Mouse (Mus musculus) kidney, embryonic 16.5 days (tissue): Measurements from ENCODE around the gene Msi2. TPM values are rescaled to one million over a fixed set of nuclear protein-coding genes. Genes with fewer than 3 reads are reported as not detected.
A peak's percentile ranks its signal among the peaks of the same experiment; 100 is the strongest.

Experiments
- ATAC-seq: fragments of 200-750 bp; cut with Nextera tagmentation; 2 replicates; pipeline ENCODE4 v1.8.0; 2017; ENCODE audit warnings: moderate TSS enrichment; ENCODE audit not compliant: low FRiP score, low TSS enrichment
- H3K27ac ChIP-seq: fragments of 300-500 bp; sonication (generic); 2 replicates; pipeline ENCODE4 v1.5.1; 2014; ENCODE audit warnings: low read length
- H3K27me3 ChIP-seq: fragments of 300-500 bp; sonication (generic); 2 replicates; pipeline ENCODE4 v1.6.1; 2014; ENCODE audit warnings: low read length, control low read depth, mixed read lengths; ENCODE audit not compliant: insufficient read depth
- H3K36me3 ChIP-seq: fragments of 300-500 bp; sonication (generic); 2 replicates; pipeline ENCODE4 v1.6.1; 2014; ENCODE audit warnings: low read length, control low read depth, mixed read lengths; ENCODE audit not compliant: insufficient read depth
- H3K4me1 ChIP-seq: fragments of 300-500 bp; sonication (generic); 2 replicates; pipeline ENCODE4 v1.6.1; 2014; ENCODE audit warnings: low read length, control low read depth, mixed read lengths; ENCODE audit not compliant: insufficient read depth
- H3K4me2 ChIP-seq: fragments of 300-500 bp; sonication (generic); replicated peaks from 2 replicates; pipeline ENCODE4 v1.6.1; 2014; ENCODE audit warnings: low read depth, low read length
- H3K4me3 ChIP-seq: fragments of 300-500 bp; sonication (generic); 2 replicates; pipeline ENCODE4 v1.5.1; 2014; ENCODE audit warnings: mild to moderate bottlenecking, low read length
- H3K9ac ChIP-seq: fragments of 300-500 bp; sonication (generic); replicated peaks from 2 replicates; pipeline ENCODE4 v1.6.1; 2014; ENCODE audit warnings: low read length
- H3K9me3 ChIP-seq: fragments of 300-500 bp; sonication (generic); 2 replicates; pipeline ENCODE4 v1.6.1; 2016; ENCODE audit warnings: low read length, control low read depth
- WGBS: fragments of 180-500 bp; shearing (Covaris S2); extraction: QIAGEN DNeasy Blood & Tissue Kit; methylation state at CpG from one replicate; pipeline ENCODE4 v1.1.7; 2014; 5-methylcytosine and 5-hydroxymethylcytosine counted together
- polyA plus RNA-seq: library from polyadenylated mRNA; unstranded; fragments of >200 nt; fragmentation: Nextera tagmentation; extraction: Ambion mirVana; gene quantifications from 2 replicates; pipeline ENCODE4 v1.2.1, GENCODE M21; 2015

Gene Msi2
- polyA plus RNA-seq, 1 experiment from 2014 or later = 24.3 TPM

DNA sequence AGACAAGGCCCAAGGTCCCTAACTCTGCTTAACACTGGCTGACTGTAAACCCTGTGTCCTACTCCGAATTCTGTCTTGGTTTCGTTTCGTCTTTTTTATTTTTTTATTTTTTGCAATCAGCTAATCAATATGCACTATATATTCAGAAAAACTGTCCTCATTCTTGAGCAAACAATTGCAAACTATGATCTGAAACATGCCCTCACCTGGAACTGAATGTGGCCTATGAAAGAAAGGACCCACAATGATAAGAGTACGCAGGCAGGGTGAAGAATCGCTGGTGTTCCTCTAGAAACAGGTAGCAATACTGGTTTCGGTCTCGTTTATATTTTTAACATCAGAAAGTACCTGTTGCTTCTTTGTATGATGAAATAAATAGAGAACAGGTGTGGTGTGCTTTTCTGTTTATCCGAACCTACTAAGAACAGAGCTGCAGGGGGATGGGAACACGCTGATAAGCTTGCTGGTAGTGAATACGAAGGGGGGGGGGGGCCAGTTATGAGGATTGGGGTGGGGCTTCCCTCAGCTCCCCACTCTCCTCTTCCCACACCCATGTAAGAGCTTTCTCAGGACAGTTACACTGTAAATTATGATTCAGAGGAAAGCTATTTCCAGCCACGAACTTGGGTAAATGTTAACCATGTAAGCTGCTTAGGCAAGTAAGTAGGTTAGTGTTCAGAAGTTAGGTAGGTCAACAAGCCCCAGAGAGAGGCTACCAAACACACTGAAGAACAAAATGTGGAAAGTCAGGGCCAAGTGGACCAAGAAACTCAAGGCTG lies 103.6 kb downstream of the Msi2 start:
- no peaks in the 10 kb centered on the region; the same call in 1 of the 2 replicates for H3K36me3 ChIP-seq
- 80% methylated on average over 11 of the region's 11 CpGs for WGBS
- H3K4me2 ChIP-seq = no peak overlapping the region
- peaks cover 70% of the 10 kb centered on the region for H3K4me1 ChIP-seq
- H3K4me3 ChIP-seq = no peak overlapping the region
- no peaks in the 10 kb centered on the region for H3K27me3 ChIP-seq
- H3K9ac ChIP-seq = peak overlapping the region; percentile 5; the same call in 1 of the 2 replicates
- no peak for ATAC-seq
- peak overlapping the region; percentile 87 for H3K27ac ChIP-seq
- no peaks in the 10 kb centered on the region for H3K9me3 ChIP-seq

DNA sequence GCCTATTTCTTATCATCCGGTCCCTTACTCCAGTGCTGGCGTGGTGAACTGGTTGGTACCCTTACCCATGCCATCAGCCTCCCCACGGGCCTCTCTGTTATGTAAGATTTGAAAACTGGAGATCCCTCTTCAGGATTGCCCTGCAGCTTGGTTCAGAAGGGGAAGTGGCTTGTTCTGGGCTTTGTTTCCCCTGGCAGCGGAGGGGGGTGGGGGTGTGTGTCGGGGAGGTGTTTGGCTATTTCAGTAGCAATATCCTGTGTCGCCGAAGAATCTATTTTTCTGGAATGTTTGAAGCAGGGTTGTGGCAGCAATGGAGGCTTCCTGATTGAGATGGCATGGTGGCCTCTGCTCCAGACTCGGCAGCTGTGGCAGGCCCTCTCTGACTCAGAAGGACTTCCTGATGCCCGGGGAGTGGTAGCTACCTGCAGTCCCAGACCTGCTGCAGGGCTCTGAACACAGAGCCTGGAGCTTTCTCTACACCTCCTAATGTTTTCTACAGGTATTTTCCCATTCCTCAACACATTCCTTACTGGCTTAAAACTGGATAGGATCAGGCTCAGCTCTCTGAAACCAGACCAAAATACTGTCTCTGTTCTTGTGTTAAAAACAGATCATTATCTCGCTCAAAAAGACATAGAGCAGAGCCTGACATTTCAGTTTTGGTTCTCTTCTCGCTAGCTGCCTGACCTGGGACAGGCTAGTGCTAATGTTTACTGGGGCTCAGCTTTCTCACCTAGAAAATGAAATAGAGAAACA lies 104.4 kb downstream of the Msi2 start:
- Histone ChIP-seq H3K4me1 (peaks cover 66% of the 10 kb centered on the region), H3K4me3 (no peak overlapping the region), H3K9ac (peak overlapping the region; percentile 5; the same call in 1 of the 2 replicates), H3K27me3 (no peaks in the 10 kb centered on the region), H3K36me3 (no peaks in the 10 kb centered on the region; the same call in 1 of the 2 replicates), H3K9me3 (no peaks in the 10 kb centered on the region), H3K27ac (peak overlapping the region; percentile 87), H3K4me2 (no peak overlapping the region)
- no peak for ATAC-seq
- WGBS = 35% methylated on average over 11 of the region's 11 CpGs

DNA sequence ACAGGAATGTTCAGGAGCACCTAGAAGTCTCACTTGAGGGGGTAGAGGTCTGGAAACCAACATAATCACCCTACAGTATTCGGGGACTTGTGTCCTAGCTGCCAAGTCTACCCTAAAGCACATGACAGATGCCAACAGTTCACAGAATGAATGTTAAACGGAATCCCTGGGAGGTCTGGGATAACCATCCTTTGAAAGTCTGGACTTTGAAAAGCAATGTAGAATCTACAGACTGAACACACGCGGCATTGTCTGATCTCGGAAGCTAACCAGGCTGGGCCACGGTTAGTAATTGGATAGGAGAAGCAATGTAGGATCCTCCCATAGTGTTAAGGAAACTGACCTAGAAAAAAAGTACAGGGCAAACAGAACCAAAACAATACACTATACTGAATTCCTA lies 105.3 kb downstream of the Msi2 start:
- H3K4me2 ChIP-seq = no peak overlapping the region
- whole genome bisulfite sequencing = 67% methylated on average over 6 of the region's 6 CpGs
- H3K36me3 ChIP-seq = no peaks in the 10 kb centered on the region; the same call in 1 of the 2 replicates
- peak overlapping the region; percentile 87 for H3K27ac ChIP-seq
- peaks cover 62% of the 10 kb centered on the region for H3K4me1 ChIP-seq
- no peak overlapping the region for H3K9ac ChIP-seq
- H3K9me3 ChIP-seq = no peaks in the 10 kb centered on the region
- no peak for ATAC-seq
- H3K27me3 ChIP-seq = no peaks in the 10 kb centered on the region
- H3K4me3 ChIP-seq = no peak overlapping the region

DNA sequence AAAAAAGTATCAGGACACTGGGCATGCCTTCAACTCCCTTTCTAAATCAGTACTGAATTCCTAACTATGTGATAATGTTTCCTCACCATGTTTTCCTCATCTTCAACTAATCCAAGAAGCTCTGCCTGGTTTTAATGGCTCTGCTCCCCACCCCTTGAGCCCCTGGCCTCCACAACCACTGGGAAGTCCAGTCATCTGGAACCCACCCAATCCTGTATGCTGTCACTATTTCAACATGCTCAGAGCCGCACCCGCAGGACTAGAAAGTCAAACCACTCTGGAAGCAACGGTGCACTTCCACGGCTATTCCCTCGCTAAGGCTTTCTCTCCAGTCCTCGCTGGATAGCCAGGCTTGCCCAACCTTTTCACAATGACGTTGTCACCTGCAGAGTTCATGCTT lies 106.2 kb downstream of the Msi2 start:
- ATAC-seq = no peak
- no peaks in the 10 kb centered on the region for H3K27me3 ChIP-seq
- peak overlapping the region; percentile 87 for H3K27ac ChIP-seq
- H3K4me2 ChIP-seq = no peak overlapping the region
- H3K4me3 ChIP-seq = no peak overlapping the region
- H3K4me1 ChIP-seq = peaks cover 57% of the 10 kb centered on the region
- 68% methylated on average over 7 of the region's 7 CpGs for WGBS
- no peaks in the 10 kb centered on the region for H3K9me3 ChIP-seq
- no peak overlapping the region for H3K9ac ChIP-seq
- no peaks in the 10 kb centered on the region; the same call in 1 of the 2 replicates for H3K36me3 ChIP-seq

DNA sequence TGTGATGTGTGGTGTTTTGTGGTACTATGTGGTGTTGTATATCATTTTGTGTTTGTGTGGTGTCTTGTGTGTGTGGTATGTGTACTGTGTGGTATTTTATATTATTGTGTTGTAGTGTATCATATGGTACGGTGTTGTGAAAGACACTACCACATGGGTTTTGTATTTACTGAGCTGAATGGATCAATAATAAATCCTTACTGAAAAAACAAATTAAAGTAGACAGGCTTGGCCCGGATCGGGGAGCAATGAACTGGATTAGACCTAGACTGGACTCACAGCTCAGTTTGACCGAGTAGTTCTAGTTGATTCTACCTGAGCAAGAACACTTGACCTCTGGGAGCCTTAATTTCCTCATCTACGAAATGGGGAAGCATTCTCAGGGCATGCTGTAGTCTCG lies 107.5 kb downstream of the Msi2 start:
- Histone ChIP-seq H3K4me2 (no peak overlapping the region), H3K9me3 (no peaks in the 10 kb centered on the region), H3K9ac (no peak overlapping the region), H3K27me3 (no peaks in the 10 kb centered on the region), H3K4me1 (peaks cover 55% of the 10 kb centered on the region), H3K4me3 (no peak overlapping the region), H3K36me3 (no peaks in the 10 kb centered on the region), H3K27ac (no peak overlapping the region)
- WGBS = 77% methylated on average over 6 of the region's 6 CpGs
- ATAC-seq = no peak

DNA sequence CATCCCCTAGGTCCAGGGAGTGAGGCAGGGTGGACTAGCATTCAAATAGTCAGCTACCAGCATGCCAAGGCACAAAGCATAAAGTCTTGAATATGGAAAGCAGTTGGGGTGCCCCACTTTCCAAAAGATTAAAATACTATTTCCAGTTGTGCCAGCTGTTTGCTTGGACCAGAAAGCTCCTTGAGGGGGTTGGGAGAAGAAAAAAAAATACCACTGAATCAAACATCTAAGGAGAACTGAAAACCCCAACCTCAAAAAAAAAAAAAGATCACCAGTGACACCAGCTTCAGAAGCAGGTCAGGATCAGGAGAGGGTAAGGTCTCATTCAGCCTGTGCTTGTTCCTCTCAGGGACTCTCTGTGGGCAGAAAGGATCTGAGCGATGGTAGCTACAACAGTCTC lies 108.2 kb downstream of the Msi2 start:
- Histone ChIP-seq H3K4me1 (peaks cover 57% of the 10 kb centered on the region), H3K27me3 (no peaks in the 10 kb centered on the region), H3K36me3 (no peaks in the 10 kb centered on the region), H3K4me2 (no peak overlapping the region), H3K27ac (no peak overlapping the region), H3K4me3 (no peak overlapping the region), H3K9ac (no peak overlapping the region), H3K9me3 (no peaks in the 10 kb centered on the region)
- ATAC-seq = no peak
- 97% methylated on average over 1 of the region's 1 CpGs for WGBS

DNA sequence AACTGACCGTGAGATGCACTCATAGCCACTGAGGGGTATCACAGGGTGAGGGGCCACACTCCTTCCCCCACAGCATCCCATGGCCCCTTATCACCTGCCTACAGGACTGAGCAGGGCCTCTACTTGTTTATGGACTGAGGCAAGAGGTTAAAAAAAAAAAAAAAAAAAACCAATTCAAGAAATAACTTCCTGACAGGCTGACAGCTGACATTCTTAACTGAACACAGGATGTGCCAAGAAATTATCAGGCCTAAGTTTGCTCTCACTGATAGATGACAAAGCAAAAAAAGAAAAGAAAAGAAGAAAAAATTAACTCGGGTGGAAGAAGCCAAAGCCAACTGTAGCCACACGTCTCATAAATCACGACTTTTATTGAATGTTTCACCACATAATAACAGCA lies 109.7 kb downstream of the Msi2 start:
- H3K9ac ChIP-seq = no peak overlapping the region
- no peaks in the 10 kb centered on the region for H3K36me3 ChIP-seq
- H3K9me3 ChIP-seq = no peaks in the 10 kb centered on the region
- H3K4me1 ChIP-seq = peaks cover 51% of the 10 kb centered on the region
- no peak overlapping the region for H3K4me3 ChIP-seq
- no peaks in the 10 kb centered on the region for H3K27me3 ChIP-seq
- no peak overlapping the region for H3K27ac ChIP-seq
- ATAC-seq = no peak
- no peak overlapping the region for H3K4me2 ChIP-seq
- WGBS = 54% methylated on average over 4 of the region's 4 CpGs

DNA sequence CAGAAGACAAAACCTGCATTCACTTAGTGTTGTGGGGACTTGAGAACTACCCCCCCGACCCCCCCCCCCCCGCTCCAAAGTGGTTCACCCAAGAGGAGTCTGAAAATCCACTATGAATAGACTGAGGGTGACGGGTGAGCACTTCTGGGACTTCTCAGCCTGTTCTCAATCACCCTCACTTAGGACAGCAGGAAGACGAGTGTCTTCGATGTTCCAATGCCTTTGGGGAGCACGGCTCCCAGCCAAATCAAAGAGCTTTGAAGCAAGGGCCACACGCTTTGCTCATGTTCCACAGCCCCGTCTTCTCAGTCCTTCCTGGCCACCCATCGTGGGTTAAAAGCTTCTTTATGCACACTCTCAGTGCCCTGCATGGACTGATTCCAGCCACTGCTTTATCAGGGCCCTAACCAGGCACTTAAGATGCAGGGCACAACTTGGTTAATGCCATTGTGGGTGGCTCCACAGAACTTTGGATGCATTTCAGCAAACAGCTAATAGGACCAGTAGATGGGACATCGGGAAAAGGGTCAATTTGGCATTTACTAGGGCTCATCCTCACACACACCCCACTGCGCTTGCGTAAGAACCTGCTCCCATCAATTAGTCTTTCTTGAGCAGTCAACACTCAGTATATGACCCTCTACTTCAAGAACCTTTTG lies 110.5 kb downstream of the Msi2 start:
- Histone ChIP-seq H3K4me2 (no peak overlapping the region), H3K4me1 (peaks cover 51% of the 10 kb centered on the region), H3K36me3 (no peaks in the 10 kb centered on the region), H3K4me3 (no peak overlapping the region), H3K9ac (no peak overlapping the region), H3K27ac (no peak overlapping the region), H3K27me3 (no peaks in the 10 kb centered on the region), H3K9me3 (no peaks in the 10 kb centered on the region)
- 86% methylated on average over 12 of the region's 12 CpGs for whole genome bisulfite sequencing
- ATAC-seq = no peak

DNA sequence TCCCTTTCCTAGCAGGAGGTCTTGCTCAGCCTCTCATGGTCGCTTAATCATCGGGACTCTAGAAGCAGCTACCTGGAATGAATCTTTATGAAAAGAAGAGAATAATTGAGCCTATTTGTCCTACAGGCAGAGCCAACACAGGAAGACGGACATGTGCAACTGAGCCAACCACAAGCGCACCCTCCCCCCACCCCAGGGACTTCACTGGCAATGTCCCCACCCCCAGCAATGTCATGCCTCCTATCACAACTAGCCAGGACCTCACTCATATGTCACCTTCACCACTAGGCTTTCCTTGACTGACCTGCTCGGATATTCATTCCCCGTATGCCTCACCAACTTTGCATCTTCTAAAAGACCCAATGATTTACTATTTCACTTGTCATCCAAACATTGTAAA lies 112.5 kb downstream of the Msi2 start:
- Histone ChIP-seq H3K4me2 (no peak overlapping the region), H3K36me3 (0 out of 2 replicates have a peak, but pooled peaks cover 2% of the 10 kb centered on the region), H3K9ac (no peak overlapping the region), H3K4me3 (no peak overlapping the region), H3K4me1 (peaks cover 52% of the 10 kb centered on the region), H3K9me3 (no peaks in the 10 kb centered on the region), H3K27me3 (no peaks in the 10 kb centered on the region), H3K27ac (no peak overlapping the region)
- 77% methylated on average over 6 of the region's 6 CpGs for WGBS
- ATAC-seq = no peak
